Mouse (Mus musculus) stomach, embryonic 16.5 days (tissue): Measurements from ENCODE around the gene Nmnat2. TPM values are rescaled to one million over a fixed set of nuclear protein-coding genes. Genes with fewer than 3 reads are reported as not detected.

Experiments used
- ATAC-seq: fragments of 200-750 bp; cut with Nextera tagmentation; 2 replicates; pipeline ENCODE4 v1.8.0; 2017; ENCODE audit warnings: moderate number of reproducible peaks, moderate TSS enrichment; ENCODE audit not compliant: insufficient read depth, low FRiP score
- H3K27ac ChIP-seq: fragments of 300-500 bp; sonication (generic); 2 replicates; pipeline ENCODE4 v1.5.1; 2014; ENCODE audit warnings: low read length
- H3K27me3 ChIP-seq: fragments of 300-500 bp; sonication (generic); 2 replicates; pipeline ENCODE4 v1.6.1; 2014; ENCODE audit warnings: low read length, control low read depth, mixed read lengths; ENCODE audit not compliant: control insufficient read depth, insufficient read depth
- H3K36me3 ChIP-seq: fragments of 300-500 bp; sonication (generic); 2 replicates; pipeline ENCODE4 v1.6.1; 2014; ENCODE audit warnings: low read length; ENCODE audit not compliant: control insufficient read depth, insufficient read depth
- H3K4me1 ChIP-seq: fragments of 300-500 bp; sonication (generic); 2 replicates; pipeline ENCODE4 v1.6.1; 2014; ENCODE audit warnings: low read length, control low read depth, mixed read lengths; ENCODE audit not compliant: control insufficient read depth, insufficient read depth
- H3K4me2 ChIP-seq: fragments of 300-500 bp; sonication (generic); 2 replicates; pipeline ENCODE4 v1.6.1; 2014; ENCODE audit warnings: low read depth, low read length, mixed read lengths
- H3K4me3 ChIP-seq: fragments of 300-500 bp; sonication (generic); replicated peaks from 2 replicates; pipeline ENCODE4 v1.5.1; 2014; ENCODE audit warnings: mild to moderate bottlenecking, low read length
- H3K9ac ChIP-seq: fragments of 300-500 bp; sonication (generic); 2 replicates; pipeline ENCODE4 v1.6.1; 2014; ENCODE audit warnings: low read length
- H3K9me3 ChIP-seq: fragments of 300-500 bp; sonication (generic); replicated peaks from 2 replicates; pipeline ENCODE4 v1.6.1; 2016; ENCODE audit warnings: low read length, control low read depth; ENCODE audit not compliant: control insufficient read depth
- WGBS: fragments of 180-500 bp; shearing (Covaris S2); extraction: QIAGEN DNeasy Blood & Tissue Kit; methylation state at CpG from one replicate; pipeline ENCODE4 v1.1.7; 2014; 5-methylcytosine and 5-hydroxymethylcytosine counted together
- polyA plus RNA-seq: library from polyadenylated mRNA; unstranded; fragments of >200 nt; fragmentation: Nextera tagmentation; extraction: Ambion mirVana; gene quantifications from 2 replicates; pipeline ENCODE4 v1.2.1, GENCODE M21; 2015

Gene Nmnat2
- polyA plus RNA-seq, 1 experiment from 2014 or later = 2.8 TPM

- H3K36me3 ChIP-seq = no peaks in the 10 kb centered on the region
- no peaks in the 10 kb centered on the region for H3K27me3 ChIP-seq
- H3K9ac ChIP-seq = no peak overlapping the region
- ATAC-seq = no peak
- no peaks in the 10 kb centered on the region for H3K9me3 ChIP-seq
- 75% methylated on average over 13 of the region's 13 CpGs for WGBS
- H3K27ac ChIP-seq = no peak overlapping the region
- H3K4me2 ChIP-seq = no peak overlapping the region
- peaks cover 15% of the 10 kb centered on the region for H3K4me1 ChIP-seq
- no peak overlapping the region for H3K4me3 ChIP-seq
These were observed 55.9 kb downstream of the Nmnat2 start for GRCm38 (mm10) chr1:153010353-153011351.

- no peak for ATAC-seq
- H3K27me3 ChIP-seq = no peaks in the 10 kb centered on the region
- H3K4me1 ChIP-seq = peaks cover 15% of the 10 kb centered on the region
- H3K4me3 ChIP-seq = no peak overlapping the region
- H3K9me3 ChIP-seq = no peaks in the 10 kb centered on the region
- no peak overlapping the region for H3K4me2 ChIP-seq
- WGBS = 90% methylated on average over 6 of the region's 6 CpGs
- H3K9ac ChIP-seq = no peak overlapping the region
- H3K27ac ChIP-seq = no peak overlapping the region
- no peaks in the 10 kb centered on the region for H3K36me3 ChIP-seq
These were observed 56.8 kb downstream of the Nmnat2 start for GRCm38 (mm10) chr1:153011544-153011943.

- Histone ChIP-seq H3K4me2 (no peak overlapping the region), H3K9ac (no peak overlapping the region), H3K27me3 (no peaks in the 10 kb centered on the region), H3K4me3 (no peak overlapping the region), H3K27ac (peak overlapping the region; percentile 73; the same call in 1 of the 2 replicates), H3K36me3 (no peaks in the 10 kb centered on the region), H3K9me3 (no peaks in the 10 kb centered on the region), H3K4me1 (peaks cover 15% of the 10 kb centered on the region)
- WGBS = 54% methylated on average over 2 of the region's 2 CpGs
- no peak for ATAC-seq
These were observed 58.9 kb downstream of the Nmnat2 start for GRCm38 (mm10) chr1:153013541-153014288.

- peak; percentile 65 for ATAC-seq
- WGBS = 32% methylated on average over 14 of the region's 14 CpGs
These were observed 59.8 kb downstream of the Nmnat2 start for GRCm38 (mm10) chr1:153014431-153015186.

GRCm38 (mm10) chr1:153016465-153017163 is 61.8 kb downstream of the Nmnat2 start:
- Histone ChIP-seq H3K4me2 (no peak overlapping the region), H3K27me3 (no peaks in the 10 kb centered on the region), H3K9me3 (no peaks in the 10 kb centered on the region), H3K9ac (0 out of 2 replicates have a peak overlapping the region, but pooled peaks have one; percentile 1), H3K27ac (0 out of 2 replicates have a peak overlapping the region, but pooled peaks have one; percentile 32), H3K4me3 (no peak overlapping the region), H3K4me1 (peaks cover 15% of the 10 kb centered on the region), H3K36me3 (no peaks in the 10 kb centered on the region)
- ATAC-seq = no peak
- 57% methylated on average over 11 of the region's 11 CpGs for WGBS

More at GRCm38 (mm10) chr1:153014431-153015186, 59.8 kb downstream of the Nmnat2 start:
- Histone ChIP-seq H3K27ac (peak overlapping the region; percentile 73), H3K27me3 (no peaks in the 10 kb centered on the region), H3K36me3 (no peaks in the 10 kb centered on the region), H3K4me3 (no peak overlapping the region), H3K9me3 (no peaks in the 10 kb centered on the region), H3K9ac (0 out of 2 replicates have a peak overlapping the region, but pooled peaks have one; percentile 5), H3K4me1 (peaks cover 15% of the 10 kb centered on the region), H3K4me2 (no peak overlapping the region)

- H3K27ac ChIP-seq = no peak overlapping the region
These were observed 64.3 kb downstream of the Nmnat2 start for GRCm38 (mm10) chr1:153019128-153019527.

GRCm38 (mm10) chr1:153019623-153020022 is 64.8 kb downstream of the Nmnat2 start:
- Histone ChIP-seq H3K9me3 (no peaks in the 10 kb centered on the region), H3K36me3 (no peaks in the 10 kb centered on the region), H3K9ac (no peak overlapping the region), H3K4me1 (peaks cover 6% of the 10 kb centered on the region), H3K27ac (no peak overlapping the region), H3K4me3 (no peak overlapping the region), H3K4me2 (no peak overlapping the region), H3K27me3 (no peaks in the 10 kb centered on the region)
- WGBS = 67% methylated on average over 3 of the region's 3 CpGs
- no peak for ATAC-seq

More at GRCm38 (mm10) chr1:153019128-153019527, 64.3 kb downstream of the Nmnat2 start:
- ATAC-seq = no peak
- Histone ChIP-seq H3K4me1 (peaks cover 10% of the 10 kb centered on the region), H3K36me3 (no peaks in the 10 kb centered on the region), H3K9me3 (no peaks in the 10 kb centered on the region), H3K27me3 (no peaks in the 10 kb centered on the region), H3K4me2 (no peak overlapping the region), H3K9ac (no peak overlapping the region), H3K4me3 (no peak overlapping the region)
- WGBS = 100% methylated on average over 1 of the region's 1 CpGs

GRCm38 (mm10) chr1:153021034-153021638 is 66.3 kb downstream of the Nmnat2 start:
- no peaks in the 10 kb centered on the region for H3K9me3 ChIP-seq
- ATAC-seq = no peak

More at GRCm38 (mm10) chr1:153021034-153021638, 66.3 kb downstream of the Nmnat2 start:
- Histone ChIP-seq H3K4me2 (no peak overlapping the region), H3K4me1 (no peaks in the 10 kb centered on the region), H3K27me3 (no peaks in the 10 kb centered on the region), H3K9ac (no peak overlapping the region), H3K36me3 (no peaks in the 10 kb centered on the region), H3K4me3 (no peak overlapping the region), H3K27ac (no peak overlapping the region)
- WGBS = 39% methylated on average over 7 of the region's 7 CpGs
